Mouse (Mus musculus): Measurements from ENCODE around the gene Svopl.
A peak's percentile ranks its signal among the peaks of the same experiment; 100 is the strongest.

Svopl gene

GRCm38 (mm10) chr6:38028205-38028604 is 18.6 kb downstream of the Svopl start:
- no peak for DNase-seq

GRCm38 (mm10) chr6:38027771-38028170 is 19.0 kb downstream of the Svopl start:
- no peak for DNase-seq

- DNase-seq: no peak
Measured at GRCm38 (mm10) chr6:38023284-38023683, 23.5 kb downstream of the Svopl start.

DNA sequence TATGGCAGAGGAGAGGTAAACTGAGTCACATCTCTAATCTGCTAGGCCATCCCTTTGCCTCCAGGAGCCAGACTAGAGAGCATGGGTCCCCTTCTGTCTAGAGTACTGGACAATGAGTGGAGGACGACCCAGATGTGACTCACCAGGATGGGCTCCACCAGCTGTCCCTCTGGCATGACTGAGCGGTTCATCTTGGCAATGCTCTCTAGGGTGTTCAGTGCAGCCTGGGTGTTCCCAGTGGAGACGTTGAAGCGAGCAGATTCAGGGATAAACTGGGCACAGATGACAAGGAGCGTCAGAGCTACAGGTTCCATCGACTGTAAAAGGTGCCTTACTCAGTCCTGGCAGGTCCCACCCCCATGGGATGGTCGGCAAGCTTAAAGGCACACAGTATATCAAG is 25.4 kb downstream of the Svopl start:
- DNase-seq: no peak

DNA sequence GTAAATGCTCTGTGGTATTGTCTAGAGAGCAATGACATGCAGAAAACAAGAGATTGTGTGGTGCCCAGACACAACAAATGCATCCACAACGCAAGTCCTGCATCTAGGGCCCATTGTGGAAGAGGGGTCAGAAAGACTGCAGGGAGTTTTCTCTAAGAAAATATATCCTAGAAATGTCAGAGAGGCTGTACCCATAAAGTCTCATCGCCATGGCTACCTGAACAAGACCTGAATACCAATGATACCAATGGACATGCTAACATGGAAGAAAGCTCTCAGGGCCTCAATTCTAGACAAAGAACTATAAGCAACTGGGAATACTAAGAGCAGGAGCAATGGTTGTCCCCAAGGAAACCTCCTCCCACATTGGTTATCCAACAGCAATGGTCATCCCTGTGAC is 34.0 kb downstream of the Svopl start:
- DNase-seq: no peak

DNA sequence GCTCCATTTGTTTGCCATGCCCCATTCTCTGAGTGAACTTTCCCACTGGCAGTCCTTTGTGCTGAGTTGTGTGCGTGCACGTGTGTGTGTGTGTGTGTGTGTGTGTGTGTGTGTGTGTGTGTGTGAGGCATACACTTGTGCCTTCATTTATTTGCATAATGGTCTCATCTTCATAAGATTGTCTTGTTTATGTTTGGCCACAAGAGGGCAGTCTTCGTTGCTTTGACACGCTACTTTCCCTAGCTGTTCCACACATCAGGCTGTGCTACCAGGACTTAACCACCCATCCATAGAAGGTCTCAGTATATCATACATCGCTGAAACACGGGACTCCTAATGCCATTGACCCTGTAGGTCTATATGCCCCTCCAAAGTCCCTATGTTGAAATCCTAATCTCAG is 39.3 kb downstream of the Svopl start:
- peak; percentile 57 for DNase-seq

DNA sequence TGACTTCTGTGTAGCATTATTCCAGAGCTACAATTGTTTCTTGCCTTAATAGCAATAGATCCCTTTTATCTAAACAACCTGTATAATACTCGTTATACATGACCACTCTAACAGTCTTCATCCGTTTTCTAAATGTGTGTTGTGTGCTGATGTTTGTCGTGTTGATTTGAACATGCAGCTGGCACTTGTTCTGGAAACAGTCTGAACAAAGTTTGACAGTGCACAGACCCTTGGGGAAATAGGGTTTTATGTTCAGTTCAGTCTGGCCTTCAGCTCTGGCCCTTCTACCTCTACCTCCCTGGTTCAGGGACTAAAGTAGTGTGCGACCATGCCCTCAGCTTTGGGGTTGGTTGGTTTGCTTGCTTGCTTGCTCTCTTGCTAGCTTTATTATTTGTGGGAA is 79.4 kb downstream of the Svopl start:
- DNase-seq: no peak

DNA sequence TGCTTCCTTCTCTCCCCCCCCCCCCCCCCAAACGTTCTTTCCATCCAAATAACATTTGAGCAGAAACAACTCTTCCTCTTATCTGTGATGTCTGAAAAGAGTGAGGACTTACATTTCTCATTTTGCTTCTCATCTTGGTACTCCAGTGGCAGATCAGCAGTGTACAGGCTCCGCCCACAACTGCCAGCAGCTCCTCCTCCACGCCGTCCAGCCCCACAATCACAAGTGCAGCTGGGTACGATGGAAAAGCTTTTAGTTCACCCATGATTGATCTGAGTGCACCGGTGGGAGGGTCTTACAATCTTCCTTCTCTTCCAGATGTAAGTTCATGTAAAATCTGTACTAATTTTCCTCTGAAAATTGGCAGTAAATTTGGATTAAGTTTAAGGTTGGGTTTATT is 95.5 kb downstream of the Svopl start:
- no peak for DNase-seq

DNA sequence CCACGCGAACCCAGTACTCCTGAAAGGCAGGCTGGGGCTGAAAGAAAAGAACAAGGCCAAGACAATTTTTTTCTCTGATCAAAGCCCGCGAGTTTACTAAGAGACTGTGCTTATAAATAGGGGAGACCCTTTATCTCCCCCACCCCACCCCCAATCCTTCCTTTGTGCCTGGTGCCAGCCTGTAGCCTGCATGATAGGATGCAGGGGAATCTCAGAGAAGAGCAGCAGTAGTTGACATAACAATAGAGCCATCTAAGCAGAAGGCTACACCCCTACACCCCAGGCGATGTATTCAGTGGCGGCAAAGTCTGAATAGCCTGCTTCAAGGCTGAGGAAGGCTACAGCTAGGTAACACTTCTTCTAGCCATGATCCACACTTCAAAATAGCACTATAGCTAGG is 110.3 kb downstream of the Svopl start:
- DNase-seq: no peak
